Mouse (Mus musculus): ENCODE data around the gene Lrrc20.

Gene Lrrc20

GRCm38 (mm10) chr10:61475594-61476439 lies at the start of gene Lrrc20:
Lrrc20 (plus strand) TSS chr10:61475801.
- peak; percentile 95 for DNase-seq

GRCm38 (mm10) chr10:61426251-61426757 lies 49.3 kb upstream of the Lrrc20 start:
- no peak for DNase-seq

- no peak for DNase-seq
Observed at GRCm38 (mm10) chr10:61427951-61428350, 47.6 kb upstream of the Lrrc20 start.

- DNase-seq = no peak
Observed at GRCm38 (mm10) chr10:61428416-61428815, 47.2 kb upstream of the Lrrc20 start.

- no peak for DNase-seq
Observed at GRCm38 (mm10) chr10:61429043-61429442, 46.6 kb upstream of the Lrrc20 start.

GRCm38 (mm10) chr10:61431375-61431774 lies 44.2 kb upstream of the Lrrc20 start:
- no peak for DNase-seq

GRCm38 (mm10) chr10:61440202-61440800 lies 35.3 kb upstream of the Lrrc20 start:
- DNase-seq = no peak

GRCm38 (mm10) chr10:61443456-61443855 lies 32.1 kb upstream of the Lrrc20 start:
- DNase-seq = no peak

- no peak for DNase-seq
Observed at GRCm38 (mm10) chr10:61443876-61444275, 31.7 kb upstream of the Lrrc20 start.

- DNase-seq = peak; percentile 58
Observed at GRCm38 (mm10) chr10:61445016-61445415, 30.6 kb upstream of the Lrrc20 start.

- DNase-seq = no peak
Observed at GRCm38 (mm10) chr10:61447581-61448353, 27.8 kb upstream of the Lrrc20 start.

- no peak for DNase-seq
Observed at GRCm38 (mm10) chr10:61448834-61449233, 26.8 kb upstream of the Lrrc20 start.

- DNase-seq = peak; percentile 39
Observed at GRCm38 (mm10) chr10:61451463-61451930, 24.1 kb upstream of the Lrrc20 start.

- DNase-seq = peak; percentile 55
Observed at GRCm38 (mm10) chr10:61451931-61452617, 23.5 kb upstream of the Lrrc20 start.

GRCm38 (mm10) chr10:61452645-61453044 lies 23.0 kb upstream of the Lrrc20 start, which contains the start of gene Eif4ebp2:
Eif4ebp2 (minus strand) TSS chr10:61452661.
- DNase-seq = peak; percentile 99

- DNase-seq = peak; percentile 62
Observed at GRCm38 (mm10) chr10:61453171-61453570, 22.4 kb upstream of the Lrrc20 start.

GRCm38 (mm10) chr10:61457182-61457581 lies 18.4 kb upstream of the Lrrc20 start:
- DNase-seq = no peak

GRCm38 (mm10) chr10:61465009-61465408 lies 10.6 kb upstream of the Lrrc20 start:
- DNase-seq = no peak

GRCm38 (mm10) chr10:61466242-61466641 lies 9.4 kb upstream of the Lrrc20 start:
- no peak for DNase-seq

- peak; percentile 57 for DNase-seq
Observed at GRCm38 (mm10) chr10:61466873-61467272, 8.7 kb upstream of the Lrrc20 start.

GRCm38 (mm10) chr10:61468900-61469299 lies 6.7 kb upstream of the Lrrc20 start:
- DNase-seq = no peak

- DNase-seq = no peak
Observed at GRCm38 (mm10) chr10:61473640-61474039, 2.0 kb upstream of the Lrrc20 start.

Data from cerebellum, adult 9-10 months (tissue).